Mouse (Mus musculus) 3T3-L1 (cell line): Measurements from ENCODE around the gene Kif3a.
"Not testable (repeated sequence)": the region's sequence is repeated elsewhere in the genome, so short reads cannot be mapped to it uniquely, and the experiment has no call there.

Experiments
- DNase-seq: peaks from one replicate; pipeline ENCODE4 v3.0.0-alpha.2; 2015; ENCODE audit warnings: low read depth, low spot score

Gene Kif3a

GRCm38 (mm10) chr11:53543021-53543420, 24.2 kb upstream of the Kif3a start:
- DNase-seq: peak; percentile 31

- no peak for DNase-seq
Observed at GRCm38 (mm10) chr11:53546271-53546670, 20.9 kb upstream of the Kif3a start.

GRCm38 (mm10) chr11:53547566-53547965, 19.6 kb upstream of the Kif3a start:
- DNase-seq: no peak

GRCm38 (mm10) chr11:53548036-53548605, 19.1 kb upstream of the Kif3a start:
- DNase-seq: no peak

GRCm38 (mm10) chr11:53550714-53551113, 16.5 kb upstream of the Kif3a start:
- DNase-seq: no peak

- DNase-seq: no peak
Observed at GRCm38 (mm10) chr11:53551754-53552153, 15.4 kb upstream of the Kif3a start.

- DNase-seq: not testable (repeated sequence)
Observed at GRCm38 (mm10) chr11:53556529-53556928, 10.7 kb upstream of the Kif3a start.

- DNase-seq: not testable (repeated sequence)
Observed at GRCm38 (mm10) chr11:53557992-53558391, 9.2 kb upstream of the Kif3a start.

GRCm38 (mm10) chr11:53559980-53560379, 7.2 kb upstream of the Kif3a start:
- DNase-seq: not testable (repeated sequence)

- no peak for DNase-seq
Observed at GRCm38 (mm10) chr11:53561986-53562385, 5.2 kb upstream of the Kif3a start.

GRCm38 (mm10) chr11:53566646-53567045, 533 bp upstream of the Kif3a start:
- no peak for DNase-seq

- DNase-seq: no peak
Observed at GRCm38 (mm10) chr11:53580562-53580961, 13.4 kb downstream of the Kif3a start.

GRCm38 (mm10) chr11:53583151-53583550, 16.0 kb downstream of the Kif3a start:
- DNase-seq: no peak

GRCm38 (mm10) chr11:53584849-53585248, 17.7 kb downstream of the Kif3a start:
- DNase-seq: peak; percentile 64

GRCm38 (mm10) chr11:53585510-53585909, 18.3 kb downstream of the Kif3a start:
- DNase-seq: no peak

- DNase-seq: no peak
Observed at GRCm38 (mm10) chr11:53588279-53588678, 21.1 kb downstream of the Kif3a start.

GRCm38 (mm10) chr11:53590368-53590768, 23.2 kb downstream of the Kif3a start:
- peak; percentile 32 for DNase-seq

GRCm38 (mm10) chr11:53591116-53591515, 23.9 kb downstream of the Kif3a start:
- DNase-seq: no peak

GRCm38 (mm10) chr11:53604983-53605382, 37.8 kb downstream of the Kif3a start:
- DNase-seq: peak; percentile 6

- DNase-seq: no peak
Observed at GRCm38 (mm10) chr11:53605609-53606008, 38.4 kb downstream of the Kif3a start.

- no peak for DNase-seq
Observed at GRCm38 (mm10) chr11:53609231-53609630, 42.1 kb downstream of the Kif3a start.

- DNase-seq: no peak
Observed at GRCm38 (mm10) chr11:53609672-53610071, 42.5 kb downstream of the Kif3a start.

GRCm38 (mm10) chr11:53615172-53615571, 48.0 kb downstream of the Kif3a start:
- DNase-seq: no peak

- no peak for DNase-seq
Observed at GRCm38 (mm10) chr11:53615575-53615974, 48.4 kb downstream of the Kif3a start.
